Mouse (Mus musculus) thymus, adult 2 months (tissue): ENCODE results near the gene Gm37240.

ENCODE experiments used
- CTCF ChIP-seq: fragments of 200-500 bp; IDR thresholded peaks from 2 replicates; pipeline ENCODE4 v1.5.1; 2012; ENCODE audit warnings: mild to moderate bottlenecking, control low read depth, low read length, moderate library complexity, borderline replicate concordance; ENCODE audit not compliant: control insufficient read depth, poor library complexity, insufficient read depth; ENCODE audit errors: extremely low read depth
- POLR2A ChIP-seq: fragments of 200-500 bp; IDR thresholded peaks from 2 replicates; pipeline ENCODE4 v1.6.1; 2012; ENCODE audit warnings: mild to moderate bottlenecking, low read length, control low read depth, moderate library complexity; ENCODE audit not compliant: control insufficient read depth, poor library complexity, insufficient read depth; ENCODE audit errors: extremely low read depth

- TF ChIP-seq POLR2A (no peak), CTCF (no peak)
These were observed 1395.2 kb downstream of the Gm37240 start for GRCm38 (mm10) chr3:84492148-84492547.
